In genomic region chr5:101661561-101662211, GRCm38 (mm10) we compare ENCODE assay signal across 16 mouse cellular contexts. TPM values are rescaled to one million over a fixed set of nuclear protein-coding genes. Genes with fewer than 3 reads are reported as not detected.
DNase-seq lines count a peak whose midpoint lies in the region; ATAC-seq and TF ChIP-seq lines count a peak whose summit lies in the region.
"Had no signal": no experiment of that assay in that cellular context is flagged by ENCODE, and none has a peak within 500 bp of the region (broad histone marks: within the 10 kb centered on the region; RNA-seq: fewer than 3 reads in every experiment).

No protein-coding gene starts in this region.

- peaks cover 77% of the 10 kb centered on the region for H3K4me1 ChIP-seq in midbrain, embryonic 10.5 days
- H3K4me1 ChIP-seq in midbrain, embryonic 16.5 days (ENCODE audit: control insufficient read depth, insufficient read depth, low read length), result peaks cover 15% of the 10 kb centered on the region
- H3K4me1 ChIP-seq in midbrain, embryonic 14.5 days (ENCODE audit: control insufficient read depth, insufficient read depth, low read length), result peaks cover 14% of the 10 kb centered on the region; the same call in 1 of the 2 replicates
- H3K4me1 ChIP-seq in stomach, postnatal 0 days (replicated peaks; ENCODE audit: control insufficient read depth, insufficient read depth), result peaks cover 3% of the 10 kb centered on the region

- DNase-seq in embryo, embryonic 9.5 days (ENCODE audit: extremely low spot score), result peak; percentile 48
- DNase-seq in embryo, embryonic 11 days, result no peak
- peak; percentile 52 for DNase-seq in midbrain, embryonic 10.5 days (ENCODE audit: low spot score)
- DNase-seq in midbrain, embryonic 14.5 days, result peak; percentile 45
- DNase-seq in stomach, postnatal 0 days (ENCODE audit: low spot score), result no peak
- DNase-seq in gastrocnemius, postnatal 4 days (ENCODE audit: low spot score in 2 of 2), result no peak
- no peak for DNase-seq in thymus, postnatal 10 days (ENCODE audit: low spot score in 2 of 2)
- DNase-seq: cerebellum, adult 11-12 months; gastrocnemius, postnatal 36 days; kidney, postnatal 14 days had no signal

- peak overlapping the region; percentile 92 for H3K27ac ChIP-seq in midbrain, embryonic 10.5 days (replicated peaks)
- no peak overlapping the region for H3K27ac ChIP-seq in midbrain, embryonic 16.5 days (ENCODE audit: low read length)
- H3K27ac ChIP-seq in midbrain, embryonic 14.5 days (replicated peaks; ENCODE audit: low read depth, low read length), result no peak overlapping the region
- no peak overlapping the region for H3K27ac ChIP-seq in stomach, postnatal 0 days (replicated peaks)
- H3K27ac ChIP-seq: liver, embryonic 14.5 days; macrophage had no signal

- TF ChIP-seq CTCF in stomach, postnatal 0 days (IDR thresholded peaks at IDR 0.05; ENCODE audit: low read depth), result no peak

- H3K9ac ChIP-seq in midbrain, embryonic 16.5 days (ENCODE audit: low read depth, low read length), result no peak overlapping the region
- H3K9ac ChIP-seq in midbrain, embryonic 14.5 days (replicated peaks; ENCODE audit: low read length), result no peak overlapping the region
- no peak overlapping the region for H3K9ac ChIP-seq in stomach, postnatal 0 days (ENCODE audit: low read length)
- H3K9ac ChIP-seq: liver, embryonic 14.5 days had no signal

- no peaks in the 10 kb centered on the region for H3K36me3 ChIP-seq in midbrain, embryonic 10.5 days
- H3K36me3 ChIP-seq in midbrain, embryonic 16.5 days (ENCODE audit: control insufficient read depth, insufficient read depth, low read length), result no peaks in the 10 kb centered on the region
- no peaks in the 10 kb centered on the region for H3K36me3 ChIP-seq in midbrain, embryonic 14.5 days (ENCODE audit: control insufficient read depth, insufficient read depth, low read length)
- H3K36me3 ChIP-seq in stomach, postnatal 0 days (ENCODE audit: control insufficient read depth, insufficient read depth, low read length), result no peaks in the 10 kb centered on the region

- no peaks in the 10 kb centered on the region for H3K9me3 ChIP-seq in midbrain, embryonic 10.5 days (replicated peaks)
- no peaks in the 10 kb centered on the region for H3K9me3 ChIP-seq in midbrain, embryonic 16.5 days (replicated peaks; ENCODE audit: control insufficient read depth, low read length, poor library complexity, severe bottlenecking)
- H3K9me3 ChIP-seq in midbrain, embryonic 14.5 days (ENCODE audit: control insufficient read depth, low read length), result no peaks in the 10 kb centered on the region
- H3K9me3 ChIP-seq in stomach, postnatal 0 days (ENCODE audit: control insufficient read depth, low read length), result no peaks in the 10 kb centered on the region

- peaks cover 100% of the 10 kb centered on the region for H3K27me3 ChIP-seq in midbrain, embryonic 10.5 days (ENCODE audit: low read depth, poor library complexity, severe bottlenecking)
- H3K27me3 ChIP-seq in midbrain, embryonic 16.5 days (ENCODE audit: control insufficient read depth, insufficient read depth, low read depth, low read length), result peaks cover 34% of the 10 kb centered on the region
- peaks cover 82% of the 10 kb centered on the region for H3K27me3 ChIP-seq in midbrain, embryonic 14.5 days (ENCODE audit: control insufficient read depth, insufficient read depth, low read length)
- peaks cover 40% of the 10 kb centered on the region; the same call in 1 of the 2 replicates for H3K27me3 ChIP-seq in stomach, postnatal 0 days (ENCODE audit: control insufficient read depth, insufficient read depth, low read length)

- WGBS in midbrain, embryonic 10.5 days, result 1% methylated on average over 25 of the region's 25 CpGs
- 4% methylated on average over 25 of the region's 25 CpGs for WGBS in midbrain, embryonic 16.5 days
- WGBS in midbrain, embryonic 14.5 days, result 3% methylated on average over 25 of the region's 25 CpGs
- WGBS in stomach, postnatal 0 days, result 13% methylated on average over 25 of the region's 25 CpGs

- ATAC-seq in midbrain, embryonic 16.5 days, result no peak
- ATAC-seq in midbrain, embryonic 14.5 days (ENCODE audit: low FRiP score, low TSS enrichment), result no peak
- ATAC-seq in stomach, postnatal 0 days (ENCODE audit: low FRiP score, low TSS enrichment), result no peak
- ATAC-seq: forebrain, embryonic 16.5 days had no signal

- no peak for TF ChIP-seq EP300 in stomach, postnatal 0 days (optimal IDR thresholded peaks at IDR 0.05)

- H3K4me3 ChIP-seq in midbrain, embryonic 10.5 days, result peak overlapping the region; percentile 76
- H3K4me3 ChIP-seq in midbrain, embryonic 16.5 days (ENCODE audit: low read depth, low read length), result no peak overlapping the region
- peak overlapping the region; percentile 35 for H3K4me3 ChIP-seq in midbrain, embryonic 14.5 days (replicated peaks; ENCODE audit: low read depth, low read length)
- peak overlapping the region; percentile 42; the same call in 1 of the 2 replicates for H3K4me3 ChIP-seq in stomach, postnatal 0 days (ENCODE audit: low read depth, low read length)

- H3K4me2 ChIP-seq in midbrain, embryonic 16.5 days (ENCODE audit: low read length), result no peak overlapping the region; the same call in 1 of the 2 replicates
- peak overlapping the region; percentile 29 for H3K4me2 ChIP-seq in midbrain, embryonic 14.5 days (ENCODE audit: low read length)
- no peak overlapping the region for H3K4me2 ChIP-seq in stomach, postnatal 0 days (replicated peaks; ENCODE audit: low read depth)

RNA-seq across cellular contexts. Expression of gene Nkx6-1, which starts 3.1 kb away (rescaled TPM):
- 9.0 and 11.0 TPM in 2 replicates for polyA plus RNA-seq in midbrain, embryonic 10.5 days (2016; fragmentation: Nextera tagmentation; extraction: Ambion mirVana)
- polyA plus RNA-seq in midbrain, embryonic 16.5 days (2015; fragmentation: Nextera tagmentation; extraction: Ambion mirVana), result 0.94 and 1.6 TPM in 2 replicates
- 2.8 and 3.1 TPM in 2 replicates for polyA plus RNA-seq in midbrain, embryonic 14.5 days (2014; fragmentation: Nextera tagmentation; extraction: Ambion mirVana)
- 1.6 and 2.8 TPM in 2 replicates for polyA plus RNA-seq in stomach, postnatal 0 days (2015; fragmentation: Nextera tagmentation; extraction: Ambion mirVana)
- not detected for total RNA-seq in gastrocnemius, postnatal 4 days (2021)
- total RNA-seq: gastrocnemius, postnatal 36 days had no signal
- polyA plus RNA-seq: heart, postnatal 0 days; macrophage; small intestine, adult 2 months had no signal

Comparison
In these comparisons a context has a peak if more than half of its experiments do, and no peak if none do; other contexts are left out.
1. DNase-seq: peak in embryo, embryonic 9.5 days (single experiment), midbrain, embryonic 10.5 days (single experiment) and midbrain, embryonic 14.5 days (single experiment); none in embryo, embryonic 11 days (single experiment), stomach, postnatal 0 days (single experiment), gastrocnemius, postnatal 4 days (0 of 2) and thymus, postnatal 10 days (0 of 2).